Mouse (Mus musculus) midbrain, embryonic 10.5 days (tissue): ENCODE measurements around the gene Nub1. TPM values are rescaled to one million over a fixed set of nuclear protein-coding genes. Genes with fewer than 3 reads are reported as not detected.

ENCODE experiments used
- DNase-seq: peaks from one replicate; pipeline ENCODE4 v3.0.0-alpha.2; 2017; ENCODE audit warnings: low spot score
- H3K27ac ChIP-seq: fragments of 300-500 bp; sonication (generic); replicated peaks from 2 replicates; pipeline ENCODE4 v1.5.1; 2016; ENCODE audit warnings: mild to moderate bottlenecking
- H3K27me3 ChIP-seq: fragments of 300-500 bp; sonication (generic); 2 replicates; pipeline ENCODE4 v1.6.1; 2016; ENCODE audit warnings: low read depth, mild to moderate bottlenecking; ENCODE audit not compliant: poor library complexity, severe bottlenecking
- H3K36me3 ChIP-seq: fragments of 300-500 bp; sonication (generic); 2 replicates; pipeline ENCODE4 v1.6.1; 2016; ENCODE audit warnings: mild to moderate bottlenecking, moderate library complexity
- H3K4me1 ChIP-seq: fragments of 300-500 bp; sonication (generic); 2 replicates; pipeline ENCODE4 v1.6.1; 2016
- H3K4me3 ChIP-seq: fragments of 300-500 bp; sonication (generic); 2 replicates; pipeline ENCODE4 v1.5.1; 2016; ENCODE audit warnings: mild to moderate bottlenecking, moderate library complexity
- H3K9me3 ChIP-seq: fragments of 300-500 bp; sonication (generic); replicated peaks from 2 replicates; pipeline ENCODE4 v1.6.1; 2016; ENCODE audit warnings: mild to moderate bottlenecking
- WGBS: fragments of 180-500 bp; shearing (Covaris S2); methylation state at CpG from one replicate; pipeline ENCODE4 v1.1.7; 2016; 5-methylcytosine and 5-hydroxymethylcytosine counted together
- polyA plus RNA-seq: library from polyadenylated mRNA; unstranded; fragments of >200 nt; fragmentation: Nextera tagmentation; extraction: Ambion mirVana; gene quantifications from 2 replicates; pipeline ENCODE4 v1.2.1, GENCODE M21; 2016

Nub1 gene
- polyA plus RNA-seq, 1 experiment from 2014 or later = 27.2 TPM

DNA sequence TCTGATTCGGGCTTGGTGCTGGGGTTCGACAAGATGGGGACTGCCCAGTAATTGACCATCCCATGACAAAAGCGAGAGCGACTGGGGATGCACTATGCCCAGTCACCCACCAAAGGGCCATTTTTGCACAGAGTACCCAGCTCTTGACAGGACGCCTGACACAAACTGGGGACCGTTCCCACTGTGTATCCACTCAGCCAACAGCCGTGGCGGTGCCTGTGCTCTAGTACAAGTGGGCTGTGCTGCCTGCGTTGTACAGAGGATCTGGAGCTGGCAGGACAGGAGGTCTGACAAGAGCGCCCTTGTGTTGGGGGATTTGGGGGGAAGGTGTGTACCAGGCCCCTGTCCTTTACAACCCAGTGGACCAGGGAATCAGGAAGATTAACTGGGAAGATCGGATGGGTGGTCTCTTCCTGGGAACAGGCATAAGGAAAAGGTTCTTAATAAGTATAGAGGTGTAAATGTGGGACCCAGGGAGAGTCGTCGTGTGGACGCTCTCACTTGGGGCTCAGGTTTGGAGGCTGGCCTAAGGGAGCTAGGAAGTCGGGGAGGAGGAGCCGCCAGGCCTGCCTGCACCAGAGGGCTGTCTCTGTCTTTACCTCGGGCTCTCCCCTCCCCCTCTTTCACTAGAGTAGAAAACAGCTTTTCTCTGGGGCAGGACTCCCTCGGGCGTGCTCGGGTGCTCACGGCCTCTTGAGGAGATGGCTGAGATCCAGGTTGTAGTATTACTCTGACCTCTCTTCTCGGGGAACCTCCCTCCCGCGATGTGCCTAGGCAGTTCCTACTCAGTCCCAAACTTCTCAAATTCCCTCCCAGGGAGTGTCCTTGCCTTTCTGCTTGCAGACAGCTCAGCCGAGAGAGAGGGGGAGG, 66.2 kb downstream of the Nub1 start:
- Histone ChIP-seq H3K27me3 (peaks cover 5% of the 10 kb centered on the region; the same call in 1 of the 2 replicates), H3K36me3 (no peaks in the 10 kb centered on the region), H3K27ac (peak overlapping the region; percentile 89), H3K4me1 (peaks cover 48% of the 10 kb centered on the region), H3K9me3 (no peaks in the 10 kb centered on the region), H3K4me3 (peak overlapping the region; percentile 67)
- peak; percentile 59 for DNase-seq
- WGBS = 2% methylated on average over 25 of the region's 25 CpGs

DNA sequence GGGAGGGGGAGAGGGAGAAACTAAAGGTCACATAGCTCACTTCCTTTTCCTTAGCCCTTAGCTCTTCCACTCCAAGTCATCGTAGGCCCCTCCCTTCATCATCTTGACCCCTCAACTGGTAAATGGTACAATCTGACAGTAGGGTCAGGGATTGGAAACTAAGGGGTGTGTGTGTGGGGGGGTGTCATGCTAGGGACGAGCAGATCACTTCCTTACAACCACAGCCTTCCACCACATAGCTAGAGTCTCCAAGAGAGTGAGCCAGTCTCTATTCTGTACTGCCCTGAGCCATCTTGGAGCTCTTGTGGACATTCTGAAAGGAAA, 66.8 kb downstream of the Nub1 start:
- Histone ChIP-seq H3K4me1 (peaks cover 50% of the 10 kb centered on the region), H3K4me3 (peak overlapping the region; percentile 67), H3K36me3 (no peaks in the 10 kb centered on the region), H3K27ac (peak overlapping the region; percentile 89), H3K27me3 (peaks cover 7% of the 10 kb centered on the region), H3K9me3 (no peaks in the 10 kb centered on the region)
- 5% methylated on average over 2 of the region's 2 CpGs for WGBS
- no peak for DNase-seq

DNA sequence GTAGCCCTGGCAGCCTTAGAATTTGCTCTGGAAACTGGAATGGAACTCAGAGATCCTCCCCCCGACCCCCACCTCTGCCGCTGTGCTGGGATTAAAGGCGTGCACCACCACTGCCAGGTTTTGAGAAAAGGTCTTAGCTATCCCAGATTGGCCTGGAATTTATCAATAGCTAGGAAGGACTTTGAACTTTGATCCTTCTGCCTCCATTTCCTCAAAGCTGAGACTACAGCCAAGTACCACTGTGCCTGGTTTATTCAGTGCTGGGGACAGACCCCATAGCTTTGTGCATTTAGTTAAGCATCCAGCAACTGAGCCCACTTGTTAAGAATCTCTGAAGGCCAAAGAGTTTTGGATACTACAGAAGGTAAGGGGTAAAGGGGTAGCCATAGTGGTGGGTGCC, 71.6 kb downstream of the Nub1 start:
- Histone ChIP-seq H3K9me3 (no peaks in the 10 kb centered on the region), H3K27me3 (peaks cover 14% of the 10 kb centered on the region), H3K4me1 (peaks cover 30% of the 10 kb centered on the region), H3K4me3 (no peak overlapping the region), H3K27ac (no peak overlapping the region), H3K36me3 (no peaks in the 10 kb centered on the region)
- no peak for DNase-seq
- WGBS = 60% methylated on average over 3 of the region's 3 CpGs

- WGBS = 33% methylated on average over 18 of the region's 18 CpGs
- H3K27ac ChIP-seq = peak within 1 kb of the TSS; percentile 13; the same call in 1 of the 2 replicates
- peaks cover 14% of the 10 kb centered on the region for H3K27me3 ChIP-seq
- DNase-seq = no peak
- peaks cover 22% of the 10 kb centered on the region for H3K4me1 ChIP-seq
- H3K9me3 ChIP-seq = no peaks in the 10 kb centered on the region
- H3K4me3 ChIP-seq = no peak within 1 kb of the TSS
- no peaks in the 10 kb centered on the region for H3K36me3 ChIP-seq
These were observed 72.5 kb downstream of the Nub1 start, which contains the start of gene Crygn for GRCm38 (mm10) chr5:24757816-24758215. Gene Crygn (minus strand): TSS chr5:24758008.

Other genes with a start within 250 kb of the Nub1 start
- 107 and 113 TPM in 2 replicates for gene Fastk, start 240.2 kb upstream of the Nub1 start, polyA plus RNA-seq
- 30.9 and 32.9 TPM in 2 replicates for gene Tmub1, start 237.7 kb upstream of the Nub1 start, polyA plus RNA-seq
- 27.6 and 31.2 TPM in 2 replicates for gene Agap3, start 233.4 kb upstream of the Nub1 start, polyA plus RNA-seq
- gene Gbx1, start 158.3 kb upstream of the Nub1 start, polyA plus RNA-seq = not detected in 2 replicates
- 0.06 and 0.15 TPM in 2 replicates for gene Asb10, start 144.6 kb upstream of the Nub1 start, polyA plus RNA-seq
- 0.05 TPM in 1 of 2 replicates, not detected in the other for gene 4931409K22Rik, start 128.7 kb upstream of the Nub1 start, polyA plus RNA-seq
- 160 and 170 TPM in 2 replicates for gene Abcf2, start 108.1 kb upstream of the Nub1 start, polyA plus RNA-seq
- gene Chpf2, start 98.8 kb upstream of the Nub1 start, polyA plus RNA-seq = 14.8 and 19.7 TPM in 2 replicates
- 32.4 and 44.8 TPM in 2 replicates for gene Smarcd3, start 61.1 kb upstream of the Nub1 start, polyA plus RNA-seq
- gene Wdr86, start 45.2 kb downstream of the Nub1 start, polyA plus RNA-seq = 13.9 and 15.2 TPM in 2 replicates
- gene Crygn, start 72.5 kb downstream of the Nub1 start, polyA plus RNA-seq = 1.1 TPM in 1 of 2 replicates, not detected in the other
- gene Rheb, start 157.1 kb downstream of the Nub1 start, polyA plus RNA-seq = 179 and 183 TPM in 2 replicates